Comparison of ENCODE assay signal across 17 mouse cellular contexts in the genomic region with DNA sequence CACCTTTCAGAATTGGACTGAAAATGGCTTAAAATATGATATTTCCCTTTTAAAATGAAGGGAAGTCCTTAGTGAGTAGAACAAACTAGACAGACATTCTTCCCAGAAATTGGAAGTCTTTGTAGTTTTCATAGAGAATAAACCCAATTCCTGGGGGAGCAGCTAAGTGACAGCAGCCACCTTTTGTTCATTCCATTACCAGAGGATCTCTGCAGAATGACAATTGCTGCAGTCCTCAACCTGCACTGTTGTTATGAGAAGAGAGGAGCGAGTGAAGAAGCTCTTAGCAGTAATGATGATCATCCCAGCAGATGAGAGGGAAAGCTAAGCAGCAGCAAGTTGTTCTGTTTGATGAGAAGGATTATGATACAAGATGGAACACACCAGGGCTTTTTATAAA.
"Had no signal": no experiment of that assay in that cellular context is flagged by ENCODE, and none has a peak within 500 bp of the region (broad histone marks: within the 10 kb centered on the region; RNA-seq: fewer than 3 reads in every experiment).

No protein-coding gene starts in this region.

- H3K4me1 ChIP-seq: kidney, embryonic 15.5 days; liver, embryonic 13.5 days; neural tube, embryonic 13.5 days; stomach, embryonic 15.5 days had no signal

- DNase-seq: kidney, adult 11 months; kidney, adult 8-10 months; kidney, postnatal 10 days; kidney, postnatal 36 days; layer of hippocampus, postnatal 36 days; liver, embryonic 13.5 days; lung, adult 2 months; lung, postnatal 14 days; lung, postnatal 4 days; retina, postnatal 1 day; right cerebral cortex, postnatal 25 days; spleen, adult 18-20 months; thymus, postnatal 25 days had no signal

- H3K4me3 ChIP-seq: kidney, embryonic 15.5 days; left cerebral cortex, adult 2 months; liver, embryonic 13.5 days; neural tube, embryonic 13.5 days; stomach, embryonic 15.5 days had no signal

- H3K4me2 ChIP-seq: kidney, embryonic 15.5 days; liver, embryonic 13.5 days; neural tube, embryonic 13.5 days; stomach, embryonic 15.5 days had no signal

- H3K27me3 ChIP-seq: kidney, embryonic 15.5 days; liver, embryonic 13.5 days; neural tube, embryonic 13.5 days; stomach, embryonic 15.5 days had no signal

- H3K9ac ChIP-seq: kidney, embryonic 15.5 days; liver, embryonic 13.5 days; neural tube, embryonic 13.5 days; stomach, embryonic 15.5 days had no signal

- H3K36me3 ChIP-seq: kidney, embryonic 15.5 days; liver, embryonic 13.5 days; neural tube, embryonic 13.5 days; stomach, embryonic 15.5 days had no signal

- H3K27ac ChIP-seq: kidney, embryonic 15.5 days; left cerebral cortex, adult 2 months; liver, embryonic 13.5 days; neural tube, embryonic 13.5 days; stomach, embryonic 15.5 days had no signal

- H3K9me3 ChIP-seq: kidney, embryonic 15.5 days; liver, embryonic 13.5 days; neural tube, embryonic 13.5 days; stomach, embryonic 15.5 days had no signal
